Mouse (Mus musculus) bone marrow macrophage, adult 2 months (primary cell): ENCODE data around the gene Arhgap6. TPM values are rescaled to one million over a fixed set of nuclear protein-coding genes. Genes with fewer than 3 reads are reported as not detected.

ENCODE experiments used
- H3K27ac ChIP-seq: 2 replicates; pipeline ENCODE4 v1.5.1; 2012; ENCODE audit warnings: low read depth, low read length; ENCODE audit not compliant: insufficient read depth
- H3K4me1 ChIP-seq: 2 replicates; pipeline ENCODE4 v1.6.1; 2012; ENCODE audit warnings: low read length; ENCODE audit not compliant: control insufficient read depth, insufficient read depth
- H3K4me3 ChIP-seq: 2 replicates; pipeline ENCODE4 v1.5.1; 2012; ENCODE audit warnings: mild to moderate bottlenecking, low read length, moderate library complexity; ENCODE audit not compliant: insufficient read depth
- CTCF ChIP-seq: IDR thresholded peaks from 2 replicates; pipeline ENCODE4 v1.5.1; 2012; ENCODE audit warnings: low read depth, mild to moderate bottlenecking, low read length, moderate library complexity
- POLR2A ChIP-seq: IDR thresholded peaks from 2 replicates; pipeline ENCODE4 v1.6.1; 2012; ENCODE audit warnings: mild to moderate bottlenecking, low read depth, low read length, borderline replicate concordance
- polyA plus RNA-seq: library from polyadenylated mRNA; stranded (reverse); fragments of >200 nt; gene quantifications from 2 replicates; pipeline ENCODE4 v1.2.4, GENCODE M21; 2012; ENCODE audit not compliant: missing spikeins, insufficient read depth, insufficient read length

The Arhgap6 gene
- polyA plus RNA-seq, 1 experiment: 15.7 TPM

DNA sequence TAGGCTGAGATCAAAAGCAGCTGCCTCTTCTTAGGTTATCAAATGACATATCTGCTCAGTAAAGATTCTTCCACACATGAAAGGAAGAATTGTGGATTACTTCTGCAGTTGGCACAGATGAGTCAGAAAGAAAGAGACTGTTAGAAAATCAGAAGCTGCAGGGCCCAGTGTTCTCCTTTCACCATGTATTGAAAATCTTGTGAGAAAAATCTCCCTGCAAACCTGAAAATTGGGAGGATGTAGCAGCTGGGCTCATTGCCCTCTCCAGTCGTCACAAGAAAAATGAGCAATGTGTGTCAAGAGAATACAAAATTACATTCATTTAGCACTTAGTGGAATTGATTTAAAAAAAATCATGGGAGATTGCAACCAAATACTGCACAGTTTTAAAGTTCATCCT, 180.5 kb downstream of the Arhgap6 start:
- H3K4me3 ChIP-seq: no peak overlapping the region
- no peak overlapping the region for H3K27ac ChIP-seq
- H3K4me1 ChIP-seq: no peaks in the 10 kb centered on the region
- TF ChIP-seq POLR2A (no peak), CTCF (no peak)

DNA sequence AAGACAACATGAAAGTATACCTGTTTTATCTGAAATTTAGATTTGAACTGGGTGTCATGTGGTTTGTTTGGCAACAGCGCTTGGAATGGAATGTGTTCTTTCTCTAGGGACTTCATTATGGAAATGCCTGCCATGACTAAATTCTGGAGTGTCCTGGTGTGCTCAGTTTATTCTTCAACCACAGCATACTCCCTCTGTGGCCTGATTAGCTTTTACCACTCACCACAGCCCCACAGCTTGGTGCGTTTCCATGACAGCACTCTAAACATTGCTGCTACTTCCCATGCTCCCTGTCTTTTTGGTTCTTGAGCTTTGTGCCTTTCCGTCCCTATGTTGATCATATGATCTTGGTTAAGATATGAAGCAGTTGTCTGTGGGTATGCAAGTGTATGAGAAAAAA, 182.9 kb downstream of the Arhgap6 start:
- H3K4me3 ChIP-seq: no peak overlapping the region
- no peak overlapping the region for H3K27ac ChIP-seq
- no peaks in the 10 kb centered on the region for H3K4me1 ChIP-seq
- TF ChIP-seq POLR2A (no peak), CTCF (no peak)

GRCm38 (mm10) chrX:168980370-168980769, 185.5 kb downstream of the Arhgap6 start:
- TF ChIP-seq CTCF (no peak), POLR2A (no peak)
- Histone ChIP-seq H3K4me3 (no peak overlapping the region), H3K27ac (no peak overlapping the region), H3K4me1 (no peaks in the 10 kb centered on the region)

DNA sequence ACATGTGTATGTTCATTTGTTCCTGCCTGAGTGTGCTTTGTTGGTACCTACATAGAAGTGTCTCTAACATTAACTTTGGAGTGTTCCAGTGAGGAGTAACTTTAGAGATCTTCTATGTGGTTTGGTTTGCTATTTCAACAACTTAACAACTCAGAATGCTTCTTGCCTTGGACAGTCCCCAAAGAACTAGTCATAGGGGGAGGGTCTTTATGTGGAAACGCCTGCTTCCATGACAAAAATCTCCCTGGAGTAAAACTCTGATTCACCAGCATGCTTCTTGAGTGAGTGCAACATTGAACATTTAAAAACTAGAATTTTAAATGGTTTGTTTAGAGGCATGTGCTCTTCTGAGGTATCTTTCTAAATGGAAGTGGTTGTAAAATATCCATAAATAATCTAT, 212.2 kb downstream of the Arhgap6 start:
- Histone ChIP-seq H3K4me3 (no peak overlapping the region), H3K27ac (no peak overlapping the region), H3K4me1 (no peaks in the 10 kb centered on the region)
- no peak for TF ChIP-seq CTCF
- no peak for TF ChIP-seq POLR2A

- no peak for TF ChIP-seq POLR2A
- TF ChIP-seq CTCF: no peak
- no peak overlapping the region for H3K4me3 ChIP-seq
- no peaks in the 10 kb centered on the region for H3K4me1 ChIP-seq
- no peak overlapping the region for H3K27ac ChIP-seq
These were observed 217.8 kb downstream of the Arhgap6 start for GRCm38 (mm10) chrX:169012701-169013100.

GRCm38 (mm10) chrX:169034390-169034789, 239.5 kb downstream of the Arhgap6 start:
- no peak overlapping the region for H3K4me3 ChIP-seq
- no peak overlapping the region; the same call in 1 of the 2 replicates for H3K27ac ChIP-seq
- no peak for TF ChIP-seq CTCF
- no peak for TF ChIP-seq POLR2A
- H3K4me1 ChIP-seq: no peaks in the 10 kb centered on the region; the same call in 1 of the 2 replicates

- Histone ChIP-seq H3K4me1 (no peaks in the 10 kb centered on the region; the same call in 1 of the 2 replicates), H3K4me3 (peak overlapping the region; percentile 63), H3K27ac (no peak overlapping the region)
- TF ChIP-seq POLR2A (no peak), CTCF (no peak)
These were observed 241.8 kb downstream of the Arhgap6 start for GRCm38 (mm10) chrX:169036403-169037296.

GRCm38 (mm10) chrX:169037401-169037800, 242.5 kb downstream of the Arhgap6 start:
- Histone ChIP-seq H3K4me1 (no peaks in the 10 kb centered on the region; the same call in 1 of the 2 replicates), H3K4me3 (peak overlapping the region; percentile 63), H3K27ac (no peak overlapping the region)
- TF ChIP-seq CTCF: no peak
- no peak for TF ChIP-seq POLR2A

- H3K4me3 ChIP-seq: no peak overlapping the region
- no peak for TF ChIP-seq POLR2A
- TF ChIP-seq CTCF: no peak
- H3K4me1 ChIP-seq: no peaks in the 10 kb centered on the region
- no peak overlapping the region for H3K27ac ChIP-seq
These were observed 249.0 kb downstream of the Arhgap6 start for GRCm38 (mm10) chrX:169043872-169044271.

DNA sequence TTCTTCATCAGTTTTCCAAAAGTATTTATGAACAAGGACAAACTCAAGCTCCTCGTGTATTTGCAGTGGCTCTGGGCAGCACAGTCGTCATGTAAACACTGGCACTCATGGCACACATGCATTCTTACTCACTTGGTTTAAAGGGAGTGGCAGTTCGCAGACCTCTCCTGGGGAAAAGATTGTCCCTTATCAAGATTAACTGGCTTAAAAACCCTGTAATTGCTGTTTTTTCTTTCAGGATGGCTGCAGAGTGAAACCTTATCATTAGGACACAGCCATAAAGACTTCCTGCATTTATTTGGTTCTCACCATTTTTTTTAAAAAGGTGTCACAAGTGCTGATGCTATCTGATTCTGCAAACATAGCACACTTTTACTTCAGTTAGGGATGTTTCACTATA, 252.7 kb downstream of the Arhgap6 start:
- Histone ChIP-seq H3K4me3 (no peak overlapping the region), H3K4me1 (no peaks in the 10 kb centered on the region), H3K27ac (no peak overlapping the region)
- TF ChIP-seq POLR2A (no peak), CTCF (no peak)

- Histone ChIP-seq H3K27ac (no peak overlapping the region), H3K4me3 (no peak overlapping the region), H3K4me1 (no peaks in the 10 kb centered on the region)
- no peak for TF ChIP-seq POLR2A
- no peak for TF ChIP-seq CTCF
These were observed 254.7 kb downstream of the Arhgap6 start for GRCm38 (mm10) chrX:169049550-169049949.
